ENCODE assay signal across 14 mouse cellular contexts in the genomic region with DNA sequence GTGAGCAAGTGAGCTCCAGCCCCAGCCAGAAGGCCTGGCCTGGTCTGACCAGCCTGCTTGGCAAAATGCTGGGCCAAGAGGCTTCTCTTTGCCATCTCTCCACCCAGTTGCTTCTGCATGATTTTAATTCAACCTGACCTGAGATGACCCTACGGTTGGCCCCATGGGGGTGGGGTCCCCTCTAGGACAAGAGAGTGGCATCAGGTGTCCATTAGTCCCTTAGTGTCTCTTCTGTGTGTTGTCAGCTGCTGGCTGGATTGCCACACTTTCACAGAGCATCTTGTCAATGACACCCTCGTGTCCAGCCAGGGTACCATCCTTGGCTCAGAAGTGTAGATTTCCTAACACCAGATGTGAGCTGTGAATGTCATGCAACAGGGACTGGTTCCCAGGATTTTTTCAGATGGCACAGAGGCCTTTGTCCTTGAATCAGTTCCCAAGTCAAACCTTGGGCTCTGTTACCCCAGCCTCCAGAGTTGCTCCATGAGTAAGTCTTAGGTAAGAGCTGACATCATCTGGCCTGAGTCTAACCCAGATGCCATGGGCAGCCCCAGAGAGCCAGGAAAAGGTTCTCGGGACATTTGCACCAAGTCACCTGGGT.
DNase-seq lines count a peak whose midpoint lies in the region; ATAC-seq lines count a peak whose summit lies in the region.
"Had no signal": no experiment of that assay in that cellular context is flagged by ENCODE, and none has a peak within 500 bp of the region (broad histone marks: within the 10 kb centered on the region; RNA-seq: fewer than 3 reads in every experiment).

No protein-coding gene starts in this region.

- 89% methylated on average over 3 of the region's 3 CpGs for WGBS in intestine, embryonic 14.5 days
- WGBS in intestine, embryonic 15.5 days = 76% methylated on average over 3 of the region's 3 CpGs

- H3K27me3 ChIP-seq in intestine, embryonic 14.5 days (replicated peaks; ENCODE audit: control insufficient read depth, insufficient read depth, low read length) = no peaks in the 10 kb centered on the region
- no peaks in the 10 kb centered on the region for H3K27me3 ChIP-seq in intestine, embryonic 15.5 days (replicated peaks)
- H3K27me3 ChIP-seq: forebrain, embryonic 15.5 days; kidney, embryonic 15.5 days; neural tube, embryonic 15.5 days had no signal

- ATAC-seq in intestine, embryonic 14.5 days (replicated peaks; ENCODE audit: low FRiP score, low TSS enrichment, low read depth) = 0 out of 2 replicates have a peak, but pooled peaks have one; percentile 27
- ATAC-seq in intestine, embryonic 15.5 days = no peak
- ATAC-seq: forebrain, embryonic 15.5 days had no signal

- no peaks in the 10 kb centered on the region for H3K9me3 ChIP-seq in intestine, embryonic 14.5 days (ENCODE audit: control insufficient read depth, low read length)
- no peaks in the 10 kb centered on the region for H3K9me3 ChIP-seq in intestine, embryonic 15.5 days
- H3K9me3 ChIP-seq: forebrain, embryonic 15.5 days; kidney, embryonic 15.5 days; midbrain, embryonic 10.5 days; neural tube, embryonic 15.5 days had no signal

- DNase-seq in cerebellum, postnatal 10 days = peak; percentile 80 to 83
- DNase-seq in cerebellum, adult 18-20 months = no peak
- DNase-seq in intestine, embryonic 14.5 days (ENCODE audit: low spot score) = no peak
- peak; percentile 48 for DNase-seq in adrenal gland, postnatal 25 days
- peak; percentile 80 for DNase-seq in gastrocnemius, postnatal 25 days
- no peak for DNase-seq in thymus, postnatal 14 days
- DNase-seq in spleen, postnatal 4 days (ENCODE audit: low spot score in 2 of 2) = no peak
- DNase-seq: lung, postnatal 36 days; thymus, postnatal 4 days had no signal

- H3K4me2 ChIP-seq in intestine, embryonic 14.5 days (ENCODE audit: low read length) = no peak overlapping the region
- no peak overlapping the region for H3K4me2 ChIP-seq in intestine, embryonic 15.5 days (replicated peaks)
- H3K4me2 ChIP-seq: forebrain, embryonic 15.5 days; kidney, embryonic 15.5 days; neural tube, embryonic 15.5 days had no signal

- H3K4me1 ChIP-seq in intestine, embryonic 14.5 days (replicated peaks; ENCODE audit: control insufficient read depth, insufficient read depth, low read length) = no peaks in the 10 kb centered on the region
- no peaks in the 10 kb centered on the region for H3K4me1 ChIP-seq in intestine, embryonic 15.5 days (replicated peaks)
- H3K4me1 ChIP-seq: forebrain, embryonic 15.5 days; midbrain, embryonic 10.5 days; neural tube, embryonic 15.5 days had no signal

- no peak overlapping the region for H3K9ac ChIP-seq in intestine, embryonic 14.5 days (ENCODE audit: low read length)
- H3K9ac ChIP-seq in intestine, embryonic 15.5 days = no peak overlapping the region
- H3K9ac ChIP-seq: forebrain, embryonic 15.5 days; kidney, embryonic 15.5 days; neural tube, embryonic 15.5 days had no signal

- H3K4me3 ChIP-seq in intestine, embryonic 14.5 days (ENCODE audit: low read depth, low read length) = no peak overlapping the region
- no peak overlapping the region for H3K4me3 ChIP-seq in intestine, embryonic 15.5 days (replicated peaks)
- H3K4me3 ChIP-seq: forebrain, embryonic 15.5 days; kidney, embryonic 15.5 days; midbrain, embryonic 10.5 days; neural tube, embryonic 15.5 days had no signal

- no peak overlapping the region for H3K27ac ChIP-seq in intestine, embryonic 14.5 days (ENCODE audit: low read depth)
- H3K27ac ChIP-seq in intestine, embryonic 15.5 days = no peak overlapping the region
- H3K27ac ChIP-seq: forebrain, embryonic 15.5 days; kidney, embryonic 15.5 days; midbrain, embryonic 10.5 days; neural tube, embryonic 15.5 days had no signal

- no peaks in the 10 kb centered on the region for H3K36me3 ChIP-seq in intestine, embryonic 14.5 days (ENCODE audit: control insufficient read depth, insufficient read depth, low read length)
- no peaks in the 10 kb centered on the region for H3K36me3 ChIP-seq in intestine, embryonic 15.5 days
- H3K36me3 ChIP-seq: forebrain, embryonic 15.5 days; kidney, embryonic 15.5 days; midbrain, embryonic 10.5 days; neural tube, embryonic 15.5 days had no signal

Comparison
In these comparisons a context has a peak if more than half of its experiments do, and no peak if none do; other contexts are left out.
1. DNase-seq: peak in cerebellum, postnatal 10 days (2 of 2), adrenal gland, postnatal 25 days (single experiment) and gastrocnemius, postnatal 25 days (single experiment); none in cerebellum, adult 18-20 months (0 of 2), intestine, embryonic 14.5 days (single experiment), thymus, postnatal 14 days (single experiment) and spleen, postnatal 4 days (0 of 2).